In the genomic region with DNA sequence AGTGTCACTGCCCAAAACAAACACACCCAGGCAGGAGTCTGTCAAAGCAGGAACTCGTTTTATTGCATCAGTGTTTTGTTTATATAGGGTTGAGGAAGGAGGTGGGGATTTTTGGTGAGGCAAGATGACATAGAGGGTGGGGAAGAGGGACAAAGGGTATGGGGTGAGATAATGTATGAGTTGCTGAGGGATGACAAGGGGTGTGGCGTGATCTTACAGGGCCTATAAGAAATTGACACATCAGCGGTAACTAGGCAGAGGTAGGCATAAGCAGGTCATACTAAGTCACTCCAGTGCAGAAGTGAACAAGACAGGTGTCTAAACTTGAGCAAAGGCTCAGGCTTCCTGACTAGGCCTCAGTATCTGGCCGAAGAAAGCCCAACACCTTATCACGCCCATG, we compare ENCODE assay signal across 14 mouse cellular contexts.
"Had no signal": no experiment of that assay in that cellular context is flagged by ENCODE, and none has a peak within 500 bp of the region (broad histone marks: within the 10 kb centered on the region; RNA-seq: fewer than 3 reads in every experiment).

No protein-coding gene starts in this region.

- H3K4me3 ChIP-seq: limb, embryonic 15.5 days; liver, embryonic 13.5 days; midbrain, embryonic 12.5 days; neural tube, embryonic 13.5 days had no signal

- H3K9me3 ChIP-seq: limb, embryonic 15.5 days; liver, embryonic 13.5 days; midbrain, embryonic 12.5 days; neural tube, embryonic 13.5 days had no signal

- DNase-seq: kidney, adult 18-20 months; kidney, postnatal 25 days; layer of hippocampus, adult 9-11 months; layer of hippocampus, postnatal 36 days; liver, embryonic 13.5 days; lung, adult 18-20 months; retina, postnatal 1 day; right cerebral cortex, postnatal 14 days; thymus, adult 2 months; thymus, postnatal 36 days had no signal

- H3K27ac ChIP-seq: limb, embryonic 15.5 days; liver, embryonic 13.5 days; midbrain, embryonic 12.5 days; neural tube, embryonic 13.5 days had no signal

- H3K9ac ChIP-seq: limb, embryonic 15.5 days; liver, embryonic 13.5 days; midbrain, embryonic 12.5 days; neural tube, embryonic 13.5 days had no signal

- H3K27me3 ChIP-seq: limb, embryonic 15.5 days; liver, embryonic 13.5 days; midbrain, embryonic 12.5 days; neural tube, embryonic 13.5 days had no signal

- H3K4me2 ChIP-seq: limb, embryonic 15.5 days; liver, embryonic 13.5 days; midbrain, embryonic 12.5 days; neural tube, embryonic 13.5 days had no signal

- ATAC-seq: midbrain, embryonic 16.5 days had no signal

- H3K36me3 ChIP-seq: limb, embryonic 15.5 days; liver, embryonic 13.5 days; midbrain, embryonic 12.5 days; neural tube, embryonic 13.5 days had no signal

- H3K4me1 ChIP-seq: limb, embryonic 15.5 days; liver, embryonic 13.5 days; midbrain, embryonic 12.5 days; neural tube, embryonic 13.5 days had no signal
